Mouse (Mus musculus): ENCODE measurements around the gene Gm5141. TPM values are rescaled to one million over a fixed set of nuclear protein-coding genes. Genes with fewer than 3 reads are reported as not detected.
"Not testable (repeated sequence)": the region's sequence is repeated elsewhere in the genome, so short reads cannot be mapped to it uniquely, and the experiment has no call there.

The Gm5141 gene
- 12.8 and 13.4 TPM in 2 replicates for polyA plus RNA-seq (2014; fragmentation: Nextera tagmentation; extraction: Ambion mirVana)

GRCm38 (mm10) chr13:62785199-62786134, at the start of gene Gm5141:
Gene Gm5141, minus strand, starts transcription at chr13:62785808.
- 4% methylated on average over 19 of the region's 23 CpGs for WGBS

GRCm38 (mm10) chr13:62833341-62833740, 47.7 kb upstream of the Gm5141 start:
- ATAC-seq (ENCODE audit: insufficient read depth) (no peak), DNase-seq (no peak)
- no peak overlapping the region for H3K4me2 ChIP-seq
- no peak for TF ChIP-seq CTCF (IDR thresholded peaks at IDR 0.05; ENCODE audit: low read depth)
- no peak overlapping the region for H3K9ac ChIP-seq
- H3K27me3 ChIP-seq (ENCODE audit: insufficient read depth, low read length): no peaks in the 10 kb centered on the region
- H3K4me1 ChIP-seq (ENCODE audit: insufficient read depth): no peaks in the 10 kb centered on the region
- 29% methylated on average over 4 of the region's 4 CpGs for WGBS
- no peaks in the 10 kb centered on the region for H3K36me3 ChIP-seq (ENCODE audit: insufficient read depth)
- no peak overlapping the region for H3K4me3 ChIP-seq (ENCODE audit: low read depth, low read length)
- no peak overlapping the region for H3K27ac ChIP-seq (ENCODE audit: low read depth)
- H3K9me3 ChIP-seq (ENCODE audit: low read depth, low read length): no peaks in the 10 kb centered on the region

More at GRCm38 (mm10) chr13:62785199-62786134, at the start of gene Gm5141:
- H3K4me1 ChIP-seq (ENCODE audit: insufficient read depth); H3K36me3 ChIP-seq (ENCODE audit: insufficient read depth); H3K27ac ChIP-seq (ENCODE audit: low read depth); H3K9me3 ChIP-seq (ENCODE audit: low read depth, low read length); H3K27me3 ChIP-seq (ENCODE audit: insufficient read depth, low read length): not testable (repeated sequence)
- ATAC-seq (ENCODE audit: insufficient read depth) (peak; percentile 100), DNase-seq (peak; percentile 59)
- H3K9ac ChIP-seq: peak within 1 kb of the TSS; percentile 53
- H3K4me2 ChIP-seq: peak within 1 kb of the TSS; percentile 73
- H3K4me3 ChIP-seq (ENCODE audit: low read depth, low read length): peak within 1 kb of the TSS; percentile 52

DNA sequence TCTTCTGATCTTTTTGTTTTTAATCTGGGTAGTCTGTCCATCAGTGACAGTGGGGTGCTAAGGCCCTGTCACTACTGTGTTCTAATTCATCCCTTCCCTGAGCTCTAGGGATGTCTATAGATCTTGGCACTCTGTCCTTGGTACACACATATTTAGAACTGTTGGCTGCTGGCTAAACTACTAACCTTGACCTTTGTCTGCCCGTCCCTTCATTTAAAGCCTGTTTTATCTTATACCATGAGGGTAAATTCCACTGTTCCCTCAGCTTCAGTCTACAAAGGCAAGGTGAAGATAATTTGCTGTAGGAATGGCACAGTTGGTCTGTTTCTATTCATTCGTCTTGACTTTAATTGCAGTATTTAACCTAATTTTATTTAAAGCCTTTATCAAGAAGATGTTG, 46.6 kb upstream of the Gm5141 start:
- Histone ChIP-seq H3K36me3 (ENCODE audit: insufficient read depth) (no peaks in the 10 kb centered on the region), H3K27ac (ENCODE audit: low read depth) (no peak overlapping the region)
- WGBS: 67% methylated on average over 2 of the region's 2 CpGs

GRCm38 (mm10) chr13:62815705-62816104, 30.1 kb upstream of the Gm5141 start:
- DNase-seq; H3K9me3 ChIP-seq (ENCODE audit: low read depth, low read length); ATAC-seq (ENCODE audit: insufficient read depth); H3K27ac ChIP-seq (ENCODE audit: low read depth); H3K27me3 ChIP-seq (ENCODE audit: insufficient read depth, low read length); H3K36me3 ChIP-seq (ENCODE audit: insufficient read depth); H3K9ac ChIP-seq; H3K4me1 ChIP-seq (ENCODE audit: insufficient read depth); H3K4me2 ChIP-seq; H3K4me3 ChIP-seq (ENCODE audit: low read depth, low read length): not testable (repeated sequence)
- 88% methylated on average over 3 of the region's 3 CpGs for WGBS

More for the DNA sequence above, 46.6 kb upstream of the Gm5141 start:
- no peak for ATAC-seq (ENCODE audit: insufficient read depth)
- no peak overlapping the region for H3K4me2 ChIP-seq
- no peaks in the 10 kb centered on the region for H3K9me3 ChIP-seq (ENCODE audit: low read depth, low read length)
- DNase-seq: no peak
- no peak overlapping the region for H3K4me3 ChIP-seq (ENCODE audit: low read depth, low read length)
- H3K9ac ChIP-seq: no peak overlapping the region
- H3K27me3 ChIP-seq (ENCODE audit: insufficient read depth, low read length): no peaks in the 10 kb centered on the region
- H3K4me1 ChIP-seq (ENCODE audit: insufficient read depth): no peaks in the 10 kb centered on the region
- no peak for TF ChIP-seq CTCF (IDR thresholded peaks at IDR 0.05; ENCODE audit: low read depth)

DNA sequence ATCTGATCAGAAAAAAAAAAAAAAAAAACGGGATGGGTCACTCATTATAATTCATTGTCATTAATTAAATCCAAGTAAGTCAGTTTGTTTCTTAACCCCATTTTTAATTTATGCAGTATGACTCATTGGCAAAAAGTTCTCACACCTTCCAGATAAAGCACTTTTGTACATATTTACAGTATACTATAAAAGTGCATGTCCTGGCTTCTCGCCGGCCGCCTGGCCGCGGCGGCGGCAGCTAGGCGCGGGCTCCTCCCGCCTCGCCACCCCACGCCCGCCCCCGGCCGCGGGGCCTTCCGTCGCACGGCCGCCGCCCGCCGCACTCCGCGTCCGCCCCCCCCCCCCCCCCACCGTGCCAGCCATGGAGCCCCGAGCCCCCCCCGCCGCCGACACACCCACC, 27.1 kb upstream of the Gm5141 start:
- H3K27ac ChIP-seq (ENCODE audit: low read depth): no peak overlapping the region
- H3K4me1 ChIP-seq (ENCODE audit: insufficient read depth): no peaks in the 10 kb centered on the region
- H3K4me2 ChIP-seq: peak overlapping the region; percentile 60
- H3K36me3 ChIP-seq (ENCODE audit: insufficient read depth): no peaks in the 10 kb centered on the region
- H3K9ac ChIP-seq: no peak overlapping the region
- H3K9me3 ChIP-seq (ENCODE audit: low read depth, low read length): no peaks in the 10 kb centered on the region
- H3K4me3 ChIP-seq (ENCODE audit: low read depth, low read length): peak overlapping the region; percentile 38
- no peak for TF ChIP-seq CTCF (IDR thresholded peaks at IDR 0.05; ENCODE audit: low read depth)
- no peaks in the 10 kb centered on the region for H3K27me3 ChIP-seq (ENCODE audit: insufficient read depth, low read length)
- ATAC-seq (ENCODE audit: insufficient read depth) (no peak), DNase-seq (peak; percentile 26)
- whole genome bisulfite sequencing: 14% methylated on average over 32 of the region's 32 CpGs

DNA sequence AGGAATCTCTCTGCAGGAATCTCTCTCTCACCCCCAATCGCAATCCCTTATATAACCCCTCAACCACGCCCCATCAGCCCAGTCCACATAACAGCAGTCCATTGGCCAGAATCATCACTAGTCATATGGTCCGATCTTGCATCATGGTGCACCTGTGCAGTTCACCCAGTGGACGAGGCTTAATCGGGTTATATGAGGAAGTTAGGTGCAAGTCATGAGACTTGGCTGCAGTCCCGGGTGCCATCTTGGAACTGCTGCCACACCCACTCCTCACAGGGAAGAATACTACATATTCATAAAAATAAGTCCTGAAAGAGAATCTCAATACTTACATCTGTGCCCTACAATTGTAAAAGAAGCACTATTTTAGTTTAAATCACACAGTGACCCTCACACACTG, 22.4 kb upstream of the Gm5141 start:
- WGBS: 86% methylated on average over 6 of the region's 6 CpGs
- not testable (repeated sequence) for H3K9me3 ChIP-seq (ENCODE audit: low read depth, low read length); H3K27me3 ChIP-seq (ENCODE audit: insufficient read depth, low read length); H3K4me2 ChIP-seq; H3K9ac ChIP-seq; H3K27ac ChIP-seq (ENCODE audit: low read depth); H3K4me1 ChIP-seq (ENCODE audit: insufficient read depth); ATAC-seq (ENCODE audit: insufficient read depth); H3K36me3 ChIP-seq (ENCODE audit: insufficient read depth); H3K4me3 ChIP-seq (ENCODE audit: low read depth, low read length); DNase-seq

DNA sequence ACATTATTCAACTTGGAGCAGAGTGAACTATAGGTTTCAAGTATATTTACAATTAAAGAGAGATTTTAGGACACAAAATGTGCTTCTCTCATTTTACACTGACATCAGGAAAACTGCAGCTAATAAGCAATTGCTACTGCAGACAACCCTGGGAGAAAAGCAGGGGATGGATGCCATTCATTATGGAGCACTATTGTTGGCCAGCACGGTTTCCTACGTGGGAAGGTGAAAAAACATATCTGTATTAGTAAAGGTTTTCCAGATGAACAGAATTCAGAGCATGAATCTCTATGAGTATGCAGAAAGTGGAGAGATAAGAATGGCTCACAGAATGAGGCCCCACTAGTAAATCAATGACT, 506 bp upstream of the Gm5141 start:
- not testable (repeated sequence) for H3K9me3 ChIP-seq (ENCODE audit: low read depth, low read length); H3K9ac ChIP-seq; H3K4me1 ChIP-seq (ENCODE audit: insufficient read depth); H3K27ac ChIP-seq (ENCODE audit: low read depth); ATAC-seq (ENCODE audit: insufficient read depth); DNase-seq; H3K27me3 ChIP-seq (ENCODE audit: insufficient read depth, low read length); H3K36me3 ChIP-seq (ENCODE audit: insufficient read depth)
- peak overlapping the region; percentile 73 for H3K4me2 ChIP-seq
- peak overlapping the region; percentile 52 for H3K4me3 ChIP-seq (ENCODE audit: low read depth, low read length)
- WGBS: 64% methylated on average over 2 of the region's 2 CpGs

Measured in lung, embryonic 14.5 days (tissue).